23 mouse cellular contexts compared by ENCODE assay signal in the genomic region with DNA sequence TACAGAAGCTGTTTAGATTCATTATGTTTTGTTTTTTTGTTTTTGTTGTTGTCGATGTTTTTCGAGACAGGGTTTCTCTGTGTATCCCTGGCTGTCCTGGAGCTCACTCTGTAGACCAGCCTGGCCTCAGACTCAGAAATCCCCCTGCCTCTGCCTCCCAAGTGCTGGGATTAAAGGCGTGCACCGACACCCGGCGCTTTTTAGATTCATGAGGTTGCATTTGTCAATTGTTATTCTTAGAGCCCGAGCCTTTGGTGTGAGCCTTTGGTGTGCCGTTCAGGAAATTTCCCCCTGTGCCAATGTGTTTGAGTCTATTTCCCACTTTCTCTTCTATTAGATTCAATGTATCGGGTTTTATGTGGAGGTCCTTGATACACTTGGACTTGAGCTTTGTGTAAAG. TPM values are rescaled to one million over a fixed set of nuclear protein-coding genes. Genes with fewer than 3 reads are reported as not detected.
DNase-seq lines count a peak whose midpoint lies in the region; ATAC-seq and TF ChIP-seq lines count a peak whose summit lies in the region.
"Had no signal": no experiment of that assay in that cellular context is flagged by ENCODE, and none has a peak within 500 bp of the region (broad histone marks: within the 10 kb centered on the region; RNA-seq: fewer than 3 reads in every experiment).

No protein-coding gene starts in this region.

- no peak overlapping the region for H3K27ac ChIP-seq in midbrain, embryonic 11.5 days (ENCODE audit: low read depth, low read length)
- H3K27ac ChIP-seq in midbrain, embryonic 13.5 days: no peak overlapping the region
- no peak overlapping the region for H3K27ac ChIP-seq in left cerebral cortex, adult 2 months
- H3K27ac ChIP-seq: embryonic facial prominence, embryonic 10.5 days; embryonic facial prominence, embryonic 12.5 days; forebrain, embryonic 13.5 days; forebrain, embryonic 15.5 days had no signal

- ATAC-seq in midbrain, embryonic 11.5 days (ENCODE audit: low FRiP score): no peak
- no peak for ATAC-seq in midbrain, embryonic 13.5 days
- ATAC-seq: forebrain, embryonic 13.5 days; forebrain, embryonic 15.5 days; forebrain, postnatal 0 days had no signal

- no peaks in the 10 kb centered on the region for H3K27me3 ChIP-seq in midbrain, embryonic 11.5 days (ENCODE audit: control insufficient read depth, insufficient read depth, low read length)
- no peaks in the 10 kb centered on the region for H3K27me3 ChIP-seq in midbrain, embryonic 13.5 days
- H3K27me3 ChIP-seq: embryonic facial prominence, embryonic 12.5 days; forebrain, embryonic 13.5 days; forebrain, embryonic 15.5 days had no signal

- no peak overlapping the region for H3K9ac ChIP-seq in midbrain, embryonic 11.5 days (ENCODE audit: low read length)
- no peak overlapping the region for H3K9ac ChIP-seq in midbrain, embryonic 13.5 days (replicated peaks)
- H3K9ac ChIP-seq: embryonic facial prominence, embryonic 12.5 days; forebrain, embryonic 13.5 days; forebrain, embryonic 15.5 days; forebrain, postnatal 0 days had no signal

- 95% methylated on average over 9 of the region's 9 CpGs for WGBS in midbrain, embryonic 11.5 days
- 98% methylated on average over 9 of the region's 9 CpGs for WGBS in midbrain, embryonic 13.5 days

- H3K9me3 ChIP-seq in midbrain, embryonic 11.5 days (ENCODE audit: control insufficient read depth, low read length): peaks cover 7% of the 10 kb centered on the region; the same call in 1 of the 2 replicates
- peaks cover 10% of the 10 kb centered on the region; the same call in 1 of the 2 replicates for H3K9me3 ChIP-seq in midbrain, embryonic 13.5 days
- H3K9me3 ChIP-seq: embryonic facial prominence, embryonic 12.5 days had no signal

- no peak for TF ChIP-seq CTCF in left cerebral cortex, adult 2 months (IDR thresholded peaks at IDR 0.05)

- no peaks in the 10 kb centered on the region; the same call in 1 of the 2 replicates for H3K36me3 ChIP-seq in midbrain, embryonic 11.5 days (ENCODE audit: control insufficient read depth, insufficient read depth, low read length)
- peaks cover 22% of the 10 kb centered on the region for H3K36me3 ChIP-seq in midbrain, embryonic 13.5 days

- DNase-seq in midbrain, embryonic 11.5 days (ENCODE audit: low spot score, missing footprints): peak; percentile 47
- DNase-seq in ES-CJ7 (ENCODE audit: low read depth, low spot score) (peak; percentile 57), ZHBTc4 (ENCODE audit: low read depth, low spot score) (peak; percentile 65)
- no peak for DNase-seq in layer of hippocampus, adult 8-10 months (ENCODE audit: low spot score in 2 of 2)
- DNase-seq in left cerebral cortex, adult 9 months (ENCODE audit: low spot score in 2 of 2): no peak
- DNase-seq in left cerebral cortex, adult 2 months (ENCODE audit: extremely low spot score in 1 of 2, low spot score in 2 of 2): no peak
- DNase-seq: adrenal gland, adult 2 months; adrenal gland, postnatal 10 days; adrenal gland, postnatal 25 days; cerebellum, adult 11 months; cerebellum, adult 18-20 months; cerebellum, adult 8-10 months; cerebellum, adult 9-11 months; cerebellum, postnatal 14 days; cerebellum, postnatal 36 days; embryo, embryonic 11 days; forebrain, postnatal 0 days had no signal

- H3K4me1 ChIP-seq in midbrain, embryonic 11.5 days (ENCODE audit: control insufficient read depth, insufficient read depth, low read length): peaks cover 3% of the 10 kb centered on the region; the same call in 1 of the 2 replicates
- H3K4me1 ChIP-seq in midbrain, embryonic 13.5 days (replicated peaks): peaks cover 16% of the 10 kb centered on the region

- H3K4me2 ChIP-seq in midbrain, embryonic 11.5 days: no peak overlapping the region
- no peak overlapping the region for H3K4me2 ChIP-seq in midbrain, embryonic 13.5 days (replicated peaks)
- H3K4me2 ChIP-seq: embryonic facial prominence, embryonic 12.5 days; forebrain, embryonic 13.5 days; forebrain, embryonic 15.5 days had no signal

- H3K4me3 ChIP-seq in midbrain, embryonic 11.5 days (ENCODE audit: low read depth, low read length): no peak overlapping the region
- H3K4me3 ChIP-seq in midbrain, embryonic 13.5 days (replicated peaks): no peak overlapping the region
- H3K4me3 ChIP-seq in left cerebral cortex, adult 2 months: no peak overlapping the region
- H3K4me3 ChIP-seq: embryonic facial prominence, embryonic 10.5 days; embryonic facial prominence, embryonic 12.5 days; forebrain, embryonic 13.5 days; forebrain, embryonic 15.5 days had no signal

- intact Hi-C loops in left cerebral cortex, adult 2 months (cut with DNase I): no loop called here

RNA-seq across cellular contexts. Expression of gene Zfp961, which starts 3.8 kb away (rescaled TPM):
- polyA plus RNA-seq in midbrain, embryonic 11.5 days (2014; fragmentation: Nextera tagmentation; extraction: Ambion mirVana): 25.7 and 28.4 TPM in 2 replicates
- 16.5 and 18.8 TPM in 2 replicates for polyA plus RNA-seq in midbrain, embryonic 13.5 days (2015; fragmentation: Nextera tagmentation; extraction: Ambion mirVana)
- 10 to 100 TPM; 17.4 to 22.9 (median 17.9) TPM for total RNA-seq in layer of hippocampus, adult 8-10 months (2022)
- total RNA-seq in left cerebral cortex, adult 2 months (2021): 10 to 100 TPM; 15.0 to 15.3 TPM

RNA-seq across cellular contexts. Expression of gene Zfp617, which starts 46.2 kb away (rescaled TPM):
- 39.7 and 44.2 TPM in 2 replicates for polyA plus RNA-seq in midbrain, embryonic 11.5 days (2014; fragmentation: Nextera tagmentation; extraction: Ambion mirVana)
- polyA plus RNA-seq in midbrain, embryonic 13.5 days (2015; fragmentation: Nextera tagmentation; extraction: Ambion mirVana): 39.1 and 42.0 TPM in 2 replicates
- total RNA-seq in layer of hippocampus, adult 8-10 months (2022): 10 to 100 TPM; 26.8 to 31.9 (median 27.0) TPM
- total RNA-seq in left cerebral cortex, adult 2 months (2021): 10 to 100 TPM; 25.3 to 28.4 TPM

RNA-seq across cellular contexts. Expression of gene Zfp882, which starts 46.3 kb away (rescaled TPM):
- 7.2 and 9.2 TPM in 2 replicates for polyA plus RNA-seq in midbrain, embryonic 11.5 days (2014; fragmentation: Nextera tagmentation; extraction: Ambion mirVana)
- polyA plus RNA-seq in midbrain, embryonic 13.5 days (2015; fragmentation: Nextera tagmentation; extraction: Ambion mirVana): 19.8 and 21.4 TPM in 2 replicates
- total RNA-seq in layer of hippocampus, adult 8-10 months (2022): 10 to 100 TPM; 13.7 to 19.8 (median 17.1) TPM
- 10 to 100 TPM; 11.1 to 12.1 TPM for total RNA-seq in left cerebral cortex, adult 2 months (2021)

RNA-seq across cellular contexts. Expression of gene Cyp4f18, which starts 54.8 kb away (rescaled TPM):
- polyA plus RNA-seq in midbrain, embryonic 11.5 days (2014; fragmentation: Nextera tagmentation; extraction: Ambion mirVana): 0.22 and 0.41 TPM in 2 replicates
- 0.35 and 0.92 TPM in 2 replicates for polyA plus RNA-seq in midbrain, embryonic 13.5 days (2015; fragmentation: Nextera tagmentation; extraction: Ambion mirVana)
- total RNA-seq in layer of hippocampus, adult 8-10 months (2022): not detected
- total RNA-seq in left cerebral cortex, adult 2 months (2021): not detected
- total RNA-seq: forebrain, postnatal 0 days had no signal
- polyA plus RNA-seq: C2C12 had no signal

Comparison
In these comparisons a context has a peak if more than half of its experiments do, and no peak if none do; other contexts are left out.
1. DNase-seq: peak in midbrain, embryonic 11.5 days (single experiment), ES-CJ7 (single experiment) and ZHBTc4 (single experiment); none in layer of hippocampus, adult 8-10 months (0 of 2), left cerebral cortex, adult 9 months (0 of 2) and left cerebral cortex, adult 2 months (0 of 2).